Mouse (Mus musculus) yolk sac, embryonic 10.5 days (tissue): ENCODE measurements at regions not wholly inside any gene's neighbourhood (a gene's known extent, or its start where the extent isn't known, plus 50 kb on each side); places are given as distances from the start of the nearest gene placed in this dataset.

Source experiments
- DNase-seq: peaks from one replicate; pipeline ENCODE4 v3.0.0-alpha.2; 2017; ENCODE audit warnings: low spot score

GRCm38 (mm10) chr12:117430886-117431285 lies 85.4 kb upstream of the Rapgef5 start:
- no peak for DNase-seq

GRCm38 (mm10) chr12:117432788-117433187 lies 83.5 kb upstream of the Rapgef5 start:
- no peak for DNase-seq

- no peak for DNase-seq
Observed at GRCm38 (mm10) chr12:117437011-117437410, 79.3 kb upstream of the Rapgef5 start.

- no peak for DNase-seq
Observed at GRCm38 (mm10) chr12:117439015-117439605, 77.2 kb upstream of the Rapgef5 start.

GRCm38 (mm10) chr12:117444247-117444989 lies 71.9 kb upstream of the Rapgef5 start:
- DNase-seq, result no peak

- DNase-seq, result no peak
Observed at GRCm38 (mm10) chr12:117447223-117447622, 69.1 kb upstream of the Rapgef5 start.

- no peak for DNase-seq
Observed at GRCm38 (mm10) chr12:117447843-117448728, 68.2 kb upstream of the Rapgef5 start.

- DNase-seq, result no peak
Observed at GRCm38 (mm10) chr12:117449080-117449479, 67.2 kb upstream of the Rapgef5 start.

- DNase-seq, result no peak
Observed at GRCm38 (mm10) chr12:117450106-117450505, 66.2 kb upstream of the Rapgef5 start.

GRCm38 (mm10) chr12:117450871-117451270 lies 65.4 kb upstream of the Rapgef5 start:
- no peak for DNase-seq

- DNase-seq, result no peak
Observed at GRCm38 (mm10) chr12:117451441-117451840, 64.8 kb upstream of the Rapgef5 start.

GRCm38 (mm10) chr12:117455800-117456199 lies 60.5 kb upstream of the Rapgef5 start:
- DNase-seq, result no peak

GRCm38 (mm10) chr12:117458132-117459070 lies 57.9 kb upstream of the Rapgef5 start:
- no peak for DNase-seq

GRCm38 (mm10) chr12:117459541-117459940 lies 56.7 kb upstream of the Rapgef5 start:
- no peak for DNase-seq

GRCm38 (mm10) chr12:117465206-117465605 lies 51.1 kb upstream of the Rapgef5 start:
- no peak for DNase-seq

- DNase-seq, result no peak
Observed at GRCm38 (mm10) chr12:117465998-117466397, 50.3 kb upstream of the Rapgef5 start.
